Mouse (Mus musculus) liver, postnatal 0 days (tissue): ENCODE results near the gene Rnf113a2. TPM values are rescaled to one million over a fixed set of nuclear protein-coding genes. Genes with fewer than 3 reads are reported as not detected.
A peak's percentile ranks its signal among the peaks of the same experiment; 100 is the strongest.

ENCODE experiments used
- ATAC-seq: fragments of 200-750 bp; cut with Nextera tagmentation; 2 replicates; pipeline ENCODE4 v1.8.0; 2017; ENCODE audit warnings: mild to moderate bottlenecking, moderate library complexity
- DNase-seq: peaks from one replicate; pipeline ENCODE4 v3.0.0-alpha.2; 2016
- H3K27ac ChIP-seq: fragments of 300-500 bp; sonication (generic); 2 replicates; pipeline ENCODE4 v1.5.1; 2014; ENCODE audit warnings: antibody characterized with exemption, moderate library complexity, mild to moderate bottlenecking, low read depth
- H3K27me3 ChIP-seq: fragments of 300-500 bp; sonication (generic); 2 replicates; pipeline ENCODE4 v1.6.1; 2014; ENCODE audit warnings: low read length, control low read depth, mixed read lengths; ENCODE audit not compliant: insufficient read depth
- H3K36me3 ChIP-seq: fragments of 300-500 bp; sonication (generic); replicated peaks from 2 replicates; pipeline ENCODE4 v1.6.1; 2014; ENCODE audit warnings: mild to moderate bottlenecking, control low read depth, low read length, moderate library complexity, mixed read lengths; ENCODE audit not compliant: insufficient read depth
- H3K4me1 ChIP-seq: fragments of 300-500 bp; sonication (generic); 2 replicates; pipeline ENCODE4 v1.6.1; 2014; ENCODE audit warnings: antibody characterized with exemption, mild to moderate bottlenecking, control low read depth; ENCODE audit not compliant: insufficient read depth
- H3K4me2 ChIP-seq: fragments of 300-500 bp; sonication (generic); 2 replicates; pipeline ENCODE4 v1.6.1; 2014; ENCODE audit warnings: low read depth, mild to moderate bottlenecking, low read length, moderate library complexity, mixed read lengths
- H3K4me3 ChIP-seq: fragments of 300-500 bp; sonication (generic); 2 replicates; pipeline ENCODE4 v1.5.1; 2014; ENCODE audit warnings: low read depth, low read length
- H3K9ac ChIP-seq: fragments of 300-500 bp; sonication (generic); replicated peaks from 2 replicates; pipeline ENCODE4 v1.6.1; 2014; ENCODE audit warnings: mild to moderate bottlenecking, moderate library complexity
- H3K9me3 ChIP-seq: fragments of 300-500 bp; sonication (generic); 2 replicates; pipeline ENCODE4 v1.6.1; 2016; ENCODE audit warnings: mild to moderate bottlenecking, control low read depth, low read length, mixed read lengths
- CTCF ChIP-seq: sonication (generic); IDR thresholded peaks from 2 replicates; pipeline ENCODE4 v1.5.1; 2016; ENCODE audit warnings: antibody characterized with exemption, low read depth
- EP300 ChIP-seq: IDR thresholded peaks from 2 replicates; pipeline ENCODE4 v1.6.1; 2016; ENCODE audit warnings: antibody characterized with exemption, low read depth, mild to moderate bottlenecking
- WGBS: fragments of 180-500 bp; shearing (Covaris S2); extraction: QIAGEN DNeasy Blood & Tissue Kit; methylation state at CpG from one replicate; pipeline ENCODE4 v1.1.7; 2014; ENCODE audit not compliant: insufficient replicate concordance; 5-methylcytosine and 5-hydroxymethylcytosine counted together
- polyA plus RNA-seq: library from polyadenylated mRNA; unstranded; fragments of >200 nt; fragmentation: Nextera tagmentation; extraction: Ambion mirVana; gene quantifications from 2 replicates; pipeline ENCODE4 v1.2.1, GENCODE M21; 2015

Gene Rnf113a2
- 13.3 and 13.9 TPM in 2 replicates for polyA plus RNA-seq

DNA sequence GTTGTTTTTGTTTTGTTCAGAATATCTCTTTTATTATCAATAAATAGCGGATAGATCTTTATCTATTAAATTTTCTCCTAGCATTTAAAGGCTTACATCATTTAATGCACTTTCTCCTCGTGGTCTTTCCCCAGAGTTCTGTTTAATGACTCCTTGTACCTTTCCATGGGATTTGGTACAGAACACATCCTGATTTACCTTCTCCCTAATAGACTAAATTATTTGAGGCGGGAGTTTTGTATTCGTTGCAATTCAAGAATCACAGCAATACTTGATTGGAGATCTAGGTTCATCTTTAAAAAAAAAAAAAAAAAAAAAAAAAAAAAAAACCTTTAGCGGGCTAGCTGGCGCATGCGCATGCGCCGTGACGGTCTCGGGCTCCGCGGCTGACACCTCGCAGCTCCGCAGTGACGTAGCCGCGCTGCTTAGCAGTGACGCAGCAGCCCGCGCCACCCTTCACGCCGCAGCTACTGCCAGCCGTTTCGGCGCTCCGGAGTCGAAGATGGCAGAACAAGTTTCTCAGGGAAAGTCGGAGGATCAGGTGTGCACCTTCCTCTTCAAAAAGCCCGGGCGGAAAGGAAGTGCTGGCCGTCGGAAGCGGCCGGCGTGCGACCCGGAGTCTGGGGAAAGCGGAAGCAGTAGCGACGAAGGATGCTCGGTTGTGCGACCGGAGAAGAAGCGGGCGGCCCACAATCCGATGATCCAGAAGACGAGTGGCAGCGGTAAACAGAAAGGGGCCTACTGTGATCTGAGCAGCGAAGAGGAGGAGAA is at the start of gene Rnf113a2:
Rnf113a2 (plus strand) TSS at position 363 of the 771 bp plus-strand sequence.
- Histone ChIP-seq H3K27me3 (no peaks in the 10 kb centered on the region), H3K9ac (peak within 1 kb of the TSS; percentile 83), H3K27ac (peak within 1 kb of the TSS; percentile 90), H3K9me3 (no peaks in the 10 kb centered on the region), H3K4me3 (peak within 1 kb of the TSS; percentile 77), H3K36me3 (no peaks in the 10 kb centered on the region), H3K4me1 (peaks cover 8% of the 10 kb centered on the region), H3K4me2 (peak within 1 kb of the TSS; percentile 89)
- DNase-seq, result peak; percentile 90
- 3% methylated on average over 50 of the region's 50 CpGs for WGBS
- no peak for TF ChIP-seq EP300
- TF ChIP-seq CTCF, result no peak
- ATAC-seq, result peak; percentile 97

GRCm38 (mm10) chr12:84371647-84372046 is 45.3 kb upstream of the Rnf113a2 start:
- ATAC-seq, result no peak
- H3K27me3 ChIP-seq, result no peaks in the 10 kb centered on the region
- no peak overlapping the region for H3K9ac ChIP-seq
- no peak for DNase-seq
- H3K27ac ChIP-seq, result no peak overlapping the region
- no peaks in the 10 kb centered on the region for H3K9me3 ChIP-seq
- peaks cover 67% of the 10 kb centered on the region for H3K36me3 ChIP-seq
- 92% methylated on average over 5 of the region's 5 CpGs for whole genome bisulfite sequencing
- H3K4me1 ChIP-seq, result no peaks in the 10 kb centered on the region
- H3K4me3 ChIP-seq, result no peak overlapping the region
- no peak for TF ChIP-seq EP300
- TF ChIP-seq CTCF, result no peak
- H3K4me2 ChIP-seq, result no peak overlapping the region

DNA sequence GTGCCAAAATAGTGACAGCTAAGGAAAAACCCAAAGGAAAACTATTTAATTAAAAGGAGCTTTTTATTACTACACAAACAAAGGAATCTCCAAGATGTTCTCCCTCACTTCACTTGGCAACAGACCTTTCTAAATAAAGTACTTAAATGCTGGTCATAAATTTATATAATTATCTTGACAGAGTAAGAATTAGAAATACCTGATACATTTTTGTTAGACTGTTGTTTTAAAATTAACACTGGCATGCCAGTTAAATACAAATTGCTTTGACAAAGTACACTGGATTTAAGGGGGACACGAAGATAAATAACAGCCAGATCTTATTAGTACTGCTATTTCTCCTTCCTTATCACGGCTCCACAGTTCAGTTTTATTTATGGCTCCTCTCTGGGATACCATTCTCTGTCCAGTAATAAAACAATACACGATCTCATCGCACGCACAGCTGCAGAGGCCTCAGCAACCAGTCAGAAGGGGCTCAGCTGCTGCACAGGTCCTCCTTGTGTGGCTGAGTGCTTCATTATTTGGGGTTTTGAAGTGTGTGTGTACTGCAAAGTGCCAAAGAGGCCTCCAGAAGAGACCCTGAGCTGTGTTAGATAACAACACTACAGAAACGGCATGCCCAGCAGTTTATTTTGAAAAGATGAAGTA is 43.0 kb upstream of the Rnf113a2 start:
- ATAC-seq, result no peak
- Histone ChIP-seq H3K36me3 (peaks cover 66% of the 10 kb centered on the region), H3K9me3 (no peaks in the 10 kb centered on the region), H3K4me3 (no peak overlapping the region), H3K4me1 (no peaks in the 10 kb centered on the region), H3K9ac (no peak overlapping the region), H3K4me2 (no peak overlapping the region), H3K27me3 (no peaks in the 10 kb centered on the region), H3K27ac (no peak overlapping the region)
- TF ChIP-seq CTCF (no peak), EP300 (no peak)
- DNase-seq, result no peak
- WGBS, result 83% methylated on average over 6 of the region's 6 CpGs

GRCm38 (mm10) chr12:84382369-84382768 is 34.6 kb upstream of the Rnf113a2 start:
- Histone ChIP-seq H3K27ac (no peak overlapping the region), H3K4me1 (peaks cover 17% of the 10 kb centered on the region), H3K9ac (no peak overlapping the region), H3K27me3 (no peaks in the 10 kb centered on the region), H3K4me3 (no peak overlapping the region), H3K4me2 (no peak overlapping the region), H3K9me3 (no peaks in the 10 kb centered on the region), H3K36me3 (peaks cover 17% of the 10 kb centered on the region; the same call in 1 of the 2 replicates)
- ATAC-seq, result no peak
- 84% methylated on average over 4 of the region's 4 CpGs for WGBS
- TF ChIP-seq CTCF (no peak), EP300 (no peak)
- no peak for DNase-seq

GRCm38 (mm10) chr12:84384644-84385081 is 32.3 kb upstream of the Rnf113a2 start:
- Histone ChIP-seq H3K4me1 (peaks cover 32% of the 10 kb centered on the region), H3K36me3 (peaks cover 3% of the 10 kb centered on the region; the same call in 1 of the 2 replicates), H3K27me3 (no peaks in the 10 kb centered on the region), H3K4me2 (0 out of 2 replicates have a peak overlapping the region, but pooled peaks have one; percentile 15), H3K27ac (peak overlapping the region; percentile 87), H3K9me3 (no peaks in the 10 kb centered on the region), H3K9ac (peak overlapping the region; percentile 44; the same call in 1 of the 2 replicates), H3K4me3 (no peak overlapping the region)
- no peak for TF ChIP-seq CTCF
- TF ChIP-seq EP300, result peak; percentile 60; the same call in 1 of the 2 replicates
- ATAC-seq (peak; percentile 90), DNase-seq (peak; percentile 58)
- WGBS, result 50% methylated on average over 5 of the region's 5 CpGs

DNA sequence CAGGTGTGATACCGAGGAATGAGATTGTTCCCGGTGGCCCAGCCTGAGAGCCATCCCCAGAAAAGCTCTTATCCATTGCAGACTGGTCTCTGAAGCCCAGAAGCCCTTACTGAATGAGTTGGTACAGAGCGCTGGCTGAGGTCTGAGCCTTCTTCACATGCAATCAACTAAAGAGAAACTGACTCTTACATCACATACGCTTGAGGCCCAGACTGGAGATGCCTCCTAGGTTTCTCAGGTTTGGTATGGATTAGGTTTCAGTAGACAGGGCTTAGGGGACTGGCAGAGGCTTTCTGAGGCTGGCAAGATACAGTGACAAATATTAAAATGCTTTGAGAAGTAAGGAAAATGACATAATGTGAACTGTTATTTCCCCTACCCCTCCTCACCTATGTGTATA is 31.6 kb upstream of the Rnf113a2 start:
- H3K9me3 ChIP-seq, result no peaks in the 10 kb centered on the region
- no peaks in the 10 kb centered on the region for H3K27me3 ChIP-seq
- 79% methylated on average over 4 of the region's 4 CpGs for WGBS
- TF ChIP-seq EP300 (no peak), CTCF (no peak)
- no peak for DNase-seq
- H3K4me2 ChIP-seq, result no peak overlapping the region
- no peak for ATAC-seq
- H3K36me3 ChIP-seq, result peaks cover 3% of the 10 kb centered on the region; the same call in 1 of the 2 replicates
- H3K27ac ChIP-seq, result peak overlapping the region; percentile 87
- no peak overlapping the region for H3K4me3 ChIP-seq
- no peak overlapping the region for H3K9ac ChIP-seq
- peaks cover 32% of the 10 kb centered on the region for H3K4me1 ChIP-seq
